Mouse (Mus musculus) frontal cortex, postnatal 14 days (tissue): ENCODE measurements around the gene Rnf187.

Experiments used
- DNase-seq, 2 experiments: peaks; one replicate each; pipeline ENCODE4 v3.0.0; 2022; ENCODE audit warnings: low spot score in 2 of 2

Rnf187 gene

DNA sequence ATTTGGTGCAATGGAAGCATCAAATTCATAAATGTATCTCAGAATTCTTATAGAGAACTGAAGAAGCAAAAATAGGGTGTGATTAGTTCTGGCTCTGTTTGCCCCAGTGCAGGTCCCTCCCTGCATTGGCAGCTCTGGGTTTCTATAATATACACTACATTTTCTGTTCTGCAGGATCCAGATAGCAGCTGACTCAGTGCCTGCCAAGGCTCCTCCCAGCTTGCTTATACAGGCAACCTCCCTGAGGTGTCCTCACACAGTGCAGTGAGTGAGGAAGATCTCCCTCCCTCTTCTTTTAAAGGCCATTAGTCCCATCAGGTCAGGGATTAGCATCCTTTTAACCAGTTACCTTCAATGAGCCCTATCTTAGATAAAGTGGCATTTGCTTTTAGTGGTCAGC is 37.6 kb downstream of the Rnf187 start:
- DNase-seq: no peak

DNA sequence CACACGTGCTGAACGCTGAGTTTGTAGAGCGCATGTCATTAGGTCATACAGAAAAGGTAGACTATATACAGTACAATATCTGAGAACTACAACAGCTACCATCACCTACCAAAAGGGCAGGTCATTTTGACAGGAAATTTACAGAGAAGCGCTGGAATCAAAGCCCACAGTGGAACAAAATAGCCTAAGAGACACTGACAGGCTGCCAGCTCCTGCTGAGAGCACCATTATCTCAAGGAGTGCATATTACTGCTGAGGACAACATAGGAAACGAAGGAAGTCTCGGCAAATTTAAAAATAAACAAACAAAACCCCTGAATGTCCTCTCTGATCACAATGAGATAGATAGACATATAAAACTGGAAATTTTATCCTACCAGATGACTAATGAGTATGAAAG is 41.2 kb downstream of the Rnf187 start:
- DNase-seq: no peak

DNA sequence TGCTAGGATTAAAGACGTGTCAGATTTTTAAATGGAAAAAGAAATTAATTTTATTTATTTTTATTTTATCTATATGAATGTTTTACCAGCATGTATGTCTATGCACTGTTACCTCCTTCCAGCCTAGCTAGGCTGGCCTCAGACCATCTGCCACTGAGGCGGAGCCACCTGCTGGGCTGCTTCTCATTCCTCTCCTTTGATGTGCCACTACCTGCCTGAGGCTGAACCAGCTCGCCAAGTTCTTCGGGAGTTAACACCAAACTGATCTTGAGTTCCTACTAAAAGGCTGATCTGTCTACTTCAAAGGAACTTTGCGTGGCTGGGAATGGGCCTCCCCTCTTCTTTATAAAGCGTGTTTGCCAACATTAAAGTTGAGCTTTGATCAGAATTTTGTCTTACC is 44.3 kb downstream of the Rnf187 start:
- DNase-seq: no peak

GRCm38 (mm10) chr11:58890511-58890910 is 48.2 kb downstream of the Rnf187 start:
- no peak for DNase-seq

DNA sequence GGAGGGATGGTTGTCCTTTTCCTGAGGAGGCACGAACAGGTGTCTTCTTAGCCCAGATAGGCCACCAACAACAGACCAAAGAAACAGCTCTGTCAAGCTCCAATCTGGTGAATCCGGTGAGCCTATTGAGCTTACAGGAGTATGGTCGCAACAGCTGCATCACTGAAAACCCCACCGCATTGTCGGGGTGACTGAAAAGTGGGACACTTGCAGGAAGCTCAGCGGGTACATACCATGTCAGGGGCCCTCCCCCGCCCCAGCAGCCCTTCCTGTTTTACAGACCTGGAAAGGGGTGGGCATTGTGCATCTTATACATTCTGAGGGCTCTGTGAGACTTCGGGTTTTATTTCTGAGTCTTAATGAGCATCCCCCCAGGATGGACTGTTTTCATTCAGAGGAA is 55.0 kb downstream of the Rnf187 start:
- no peak for DNase-seq
